Mouse (Mus musculus): Measurements from ENCODE around the gene Rras2.
A peak's percentile ranks its signal among the peaks of the same experiment; 100 is the strongest.

The Rras2 gene

DNA sequence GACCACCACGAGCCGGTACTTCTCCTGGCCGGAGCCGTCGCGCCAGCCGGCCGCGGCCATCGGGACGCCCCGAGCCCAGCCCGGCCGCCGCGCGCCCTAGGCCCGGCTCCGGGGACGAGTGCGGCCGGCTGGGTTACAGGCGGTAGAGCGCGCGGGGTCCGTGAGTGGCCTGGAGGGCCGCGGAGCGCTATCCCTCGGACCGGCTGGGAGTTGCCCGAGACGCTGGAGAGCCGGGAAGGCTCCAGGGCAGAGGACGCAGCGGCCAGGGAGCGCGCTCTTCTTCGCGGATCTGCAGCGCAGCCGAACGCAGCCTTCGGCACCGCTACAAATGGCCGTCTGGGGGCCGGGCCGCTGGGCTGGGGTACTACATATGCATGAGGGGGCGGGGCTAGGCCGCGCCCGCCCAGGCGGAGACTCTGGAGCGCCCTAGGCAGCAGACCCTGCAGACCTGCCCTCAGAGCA lies at the start of gene Rras2:
TSS of gene Rras2 (minus strand) at position 338 of the 462 bp plus-strand sequence.
- peak; percentile 89 for DNase-seq

DNA sequence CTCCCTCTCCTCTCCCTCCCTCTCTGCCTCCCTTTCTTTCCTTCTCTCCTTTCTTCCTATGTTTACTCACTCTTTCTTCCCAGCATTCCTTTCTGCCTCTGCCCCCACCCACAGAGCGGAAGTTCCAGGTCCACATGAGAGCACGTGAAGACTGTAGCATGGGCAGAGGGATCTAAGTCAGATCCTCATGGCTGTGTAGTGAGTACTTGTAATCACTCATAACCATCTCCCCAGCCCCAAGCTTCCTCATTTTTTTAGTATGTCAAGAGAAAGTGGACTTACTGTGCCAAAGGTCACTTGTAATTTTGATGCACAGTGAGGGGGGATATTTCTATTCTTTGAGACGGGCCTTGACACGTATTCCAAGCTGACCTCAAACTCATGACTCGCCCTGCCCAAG lies 45.4 kb upstream of the Rras2 start:
- no peak for DNase-seq

DNA sequence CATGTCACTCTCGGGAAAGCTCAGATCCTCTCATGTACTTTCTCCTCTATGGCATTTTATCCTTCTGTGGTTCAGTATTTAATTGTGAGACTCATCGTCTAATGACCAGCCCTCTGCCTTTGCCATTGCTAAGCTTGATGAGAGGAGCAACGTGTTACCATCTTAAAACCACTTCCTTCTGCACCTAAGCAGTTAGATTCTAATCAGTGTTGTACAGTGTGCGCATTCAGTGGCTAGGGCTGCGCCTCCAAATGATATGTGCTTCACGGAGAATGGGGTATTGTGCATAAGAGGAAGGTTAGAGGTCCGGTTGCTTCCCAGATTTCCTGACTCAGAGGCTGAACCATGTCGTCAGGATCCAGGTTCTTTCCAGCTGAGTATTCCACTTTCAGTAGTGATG lies 43.5 kb upstream of the Rras2 start:
- peak; percentile 46 for DNase-seq

DNA sequence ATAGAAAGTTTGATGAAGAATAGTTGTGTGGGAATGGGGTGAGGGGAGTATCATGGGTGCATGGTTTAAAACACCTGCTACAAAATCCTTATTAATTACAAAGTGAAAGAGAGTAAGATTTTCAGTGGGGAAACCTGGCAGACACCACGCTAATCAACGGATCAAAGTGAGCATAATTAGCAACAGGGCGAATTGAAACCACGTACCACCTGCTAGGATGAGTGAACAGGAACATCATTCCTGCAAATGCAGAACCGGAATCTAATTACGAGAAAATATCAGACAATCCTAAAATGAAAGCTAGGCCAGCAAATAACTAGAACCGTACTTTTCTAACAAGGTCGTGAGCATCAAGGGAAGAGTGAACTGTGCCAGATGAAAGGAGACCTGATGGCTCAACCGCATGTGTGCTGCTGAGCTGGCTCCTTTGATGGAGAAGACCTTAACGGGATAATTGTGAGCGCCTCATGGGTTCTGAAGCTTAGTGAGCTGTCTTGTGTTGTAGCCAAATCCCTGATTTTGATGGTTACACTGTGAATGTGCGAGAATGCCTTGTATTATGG lies 40.2 kb upstream of the Rras2 start:
- DNase-seq = peak; percentile 16

DNA sequence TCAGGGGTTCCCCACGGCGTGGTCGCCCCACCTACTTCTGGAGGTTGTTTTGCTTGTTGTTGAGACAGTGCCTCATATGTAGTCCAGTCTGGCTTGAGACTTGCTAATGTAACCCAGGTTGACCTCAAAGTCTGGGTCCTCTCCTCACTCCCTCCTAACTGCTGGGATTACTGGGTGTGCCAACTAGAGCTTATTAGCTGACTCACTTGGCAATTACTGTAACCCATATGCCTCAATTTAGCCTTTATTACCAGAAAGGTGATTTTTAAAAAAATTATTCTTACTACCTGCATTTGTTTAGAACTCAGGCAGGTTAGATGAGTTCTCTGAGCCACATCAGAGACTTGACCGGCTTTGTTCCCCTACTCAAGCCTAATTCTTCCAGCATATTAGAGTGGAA lies 38.8 kb upstream of the Rras2 start:
- DNase-seq = no peak

DNA sequence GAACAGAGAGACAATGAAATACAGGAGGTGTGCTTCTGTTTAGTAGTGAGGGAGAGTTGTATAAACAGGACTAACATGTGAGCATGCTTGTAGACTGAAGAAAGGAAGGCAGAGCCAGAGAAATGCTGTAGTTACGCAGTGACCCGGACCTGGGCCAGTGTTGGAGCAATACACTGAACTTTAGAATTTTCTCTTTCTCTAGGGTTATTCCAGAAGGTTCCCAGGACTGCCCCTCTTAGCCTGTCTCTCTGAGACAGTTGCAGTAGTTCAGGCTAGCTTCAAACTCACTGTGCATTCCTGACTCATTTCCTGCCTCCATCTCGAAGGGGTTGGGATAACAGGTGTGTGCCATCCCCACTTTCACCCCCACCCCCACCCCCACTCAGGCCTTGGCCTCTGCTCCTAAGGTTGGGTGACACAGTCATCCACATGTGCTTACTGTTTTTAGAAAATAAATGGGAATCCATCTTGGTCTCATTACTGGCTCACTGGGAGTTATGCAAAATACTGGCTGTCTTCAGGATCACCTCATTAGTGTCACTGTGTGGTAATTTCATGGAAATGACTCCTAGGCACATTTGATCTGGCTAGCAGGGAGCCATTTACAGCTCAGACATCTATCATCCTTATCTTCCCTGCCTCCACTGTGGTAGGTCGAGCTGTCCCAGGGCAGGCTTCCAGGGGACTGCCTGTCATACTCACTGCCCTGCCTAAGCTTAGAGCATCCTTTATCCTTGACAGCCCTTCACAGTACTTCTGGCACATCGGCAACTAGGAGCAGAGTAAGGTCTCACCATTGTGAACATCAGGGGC lies 37.7 kb upstream of the Rras2 start:
- DNase-seq = no peak

DNA sequence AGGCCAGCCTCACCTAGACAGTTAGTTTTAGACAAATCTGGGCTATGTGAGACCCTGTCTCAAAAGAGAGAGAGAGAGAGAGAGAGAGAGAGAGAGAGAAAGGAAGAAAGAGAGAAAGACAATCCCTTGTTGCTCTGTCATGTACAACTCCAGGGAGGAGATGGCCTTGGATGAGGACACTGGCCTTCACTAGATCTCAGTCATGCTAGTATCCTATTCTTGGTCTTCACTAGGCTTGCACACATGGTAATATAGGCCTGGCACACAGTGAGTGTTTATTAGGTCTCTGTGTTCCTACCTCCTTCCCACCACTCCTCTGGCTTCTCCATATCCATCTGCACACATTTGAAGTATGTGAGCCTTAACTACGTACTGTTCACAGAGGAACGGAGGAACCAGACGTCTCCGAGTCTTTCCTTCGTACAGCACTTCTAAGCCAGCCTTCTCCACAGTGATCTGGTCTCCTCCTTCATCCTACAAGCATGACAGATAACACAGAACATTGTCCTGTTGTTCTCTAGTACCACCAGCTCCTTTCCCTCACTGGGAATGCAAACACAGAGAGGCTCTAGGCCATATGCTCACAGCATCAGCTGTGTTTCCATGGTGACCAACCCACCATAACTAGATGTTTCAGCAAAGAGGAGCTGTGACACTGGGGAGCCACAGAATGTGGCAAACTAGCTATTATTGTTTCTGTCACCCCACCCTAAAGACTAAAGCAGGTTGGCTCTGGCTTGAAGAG lies 33.6 kb upstream of the Rras2 start:
- no peak for DNase-seq

DNA sequence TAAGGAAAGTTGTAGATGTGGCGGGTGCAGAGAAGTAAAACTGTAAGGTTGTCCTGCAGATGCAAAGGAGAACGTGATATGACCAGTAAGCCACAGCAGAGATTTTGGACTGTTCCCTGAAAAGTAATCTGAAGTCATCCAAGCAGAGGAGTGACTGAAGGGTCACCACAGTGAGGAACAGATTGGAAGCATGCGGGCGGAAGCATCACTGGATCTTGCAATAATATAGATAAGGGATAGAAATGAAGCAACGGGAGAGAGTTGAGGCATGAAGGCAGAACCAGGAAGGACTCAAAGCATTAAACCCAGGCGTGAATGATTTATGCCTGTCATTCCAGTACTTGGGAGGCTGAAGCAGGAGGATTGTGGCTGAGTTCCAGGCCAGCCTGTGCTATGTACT lies 32.0 kb upstream of the Rras2 start:
- DNase-seq = no peak

DNA sequence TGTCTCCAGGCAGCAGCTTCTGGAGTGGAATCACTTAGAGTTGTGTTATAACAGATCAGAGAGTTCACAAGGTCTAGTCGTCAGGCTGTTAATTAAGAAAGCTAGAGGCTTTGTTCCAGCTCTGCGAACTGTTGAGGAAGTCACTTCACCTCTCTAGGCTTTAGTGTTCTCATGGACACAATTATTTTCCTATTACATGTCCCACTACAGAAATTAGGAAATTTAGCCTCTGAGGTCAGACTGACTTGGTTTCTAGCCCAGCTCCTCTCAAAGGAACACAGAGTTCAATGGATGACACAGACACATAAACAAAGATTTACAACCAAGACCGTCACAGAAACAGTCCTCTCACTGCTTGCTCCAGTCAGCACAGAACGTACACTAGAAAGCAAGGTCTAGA lies 31.6 kb upstream of the Rras2 start:
- DNase-seq = no peak

DNA sequence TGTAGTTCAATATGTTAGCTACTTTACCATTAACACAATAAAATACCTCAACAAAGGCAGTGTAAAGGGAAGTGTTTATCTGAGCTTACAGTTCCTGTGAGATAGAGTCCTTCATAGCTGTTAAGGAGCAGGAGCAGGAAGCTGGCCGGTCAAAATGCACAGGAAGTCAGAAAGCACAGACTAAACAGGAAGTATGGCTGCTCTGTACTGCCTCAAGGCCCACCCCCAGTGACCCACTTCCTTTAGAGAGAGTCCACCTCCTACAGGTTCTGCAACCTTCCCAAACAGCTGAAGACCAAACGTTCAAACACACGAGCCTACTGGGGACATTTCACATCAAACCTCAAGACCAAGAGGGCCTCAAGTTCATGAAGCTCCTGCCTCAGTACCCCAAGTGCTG lies 28.3 kb upstream of the Rras2 start:
- peak; percentile 16 for DNase-seq

DNA sequence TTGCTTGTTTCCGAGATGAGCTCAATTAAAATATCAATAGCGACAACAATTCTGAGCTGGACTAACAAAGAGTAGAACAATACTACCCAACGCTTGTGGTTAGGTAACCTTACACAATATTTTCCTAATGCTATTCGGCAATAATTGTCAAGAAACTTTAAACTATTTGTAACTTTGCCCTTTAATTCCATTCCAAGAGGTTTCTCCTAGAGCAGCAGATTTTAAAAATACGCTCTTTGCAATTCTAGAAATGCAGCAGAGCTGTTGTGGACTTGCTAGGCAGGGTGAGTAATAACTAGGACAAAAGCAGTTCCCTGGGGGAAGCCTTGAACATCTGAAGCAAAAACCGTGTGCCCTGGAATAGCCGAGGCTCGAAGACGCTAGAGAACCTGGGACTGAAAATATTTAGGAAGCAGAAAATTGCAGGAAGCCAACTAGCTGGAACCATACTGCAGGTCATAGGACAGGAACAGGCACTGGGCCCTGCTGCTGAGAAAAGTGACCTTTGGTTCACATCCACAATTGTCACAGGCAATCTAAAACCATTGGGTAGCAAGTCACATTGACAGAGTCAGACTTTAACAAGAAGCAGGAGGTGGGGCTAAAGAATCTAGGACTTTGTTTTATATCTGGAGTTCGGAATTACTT lies 24.7 kb upstream of the Rras2 start:
- no peak for DNase-seq

DNA sequence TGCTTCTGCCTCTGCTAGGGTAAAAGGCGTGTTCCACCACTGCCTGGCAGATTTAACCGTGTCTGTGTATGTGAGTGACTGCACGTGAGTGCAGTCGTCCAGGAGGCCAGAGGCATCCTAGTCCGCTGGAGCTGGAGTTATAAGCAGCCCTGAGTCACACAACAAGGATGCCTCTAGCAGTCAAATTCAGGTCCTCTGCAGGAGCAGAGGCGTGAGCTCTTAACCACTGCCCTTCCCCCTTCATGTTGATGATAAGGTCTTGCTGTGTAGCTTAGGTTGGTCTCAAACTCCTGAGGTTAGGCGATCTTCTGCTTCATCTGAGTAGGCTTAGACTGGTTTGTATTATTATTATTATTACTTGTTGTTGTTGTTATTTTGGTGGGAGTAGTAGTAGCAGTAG lies 22.4 kb upstream of the Rras2 start:
- peak; percentile 13 for DNase-seq

DNA sequence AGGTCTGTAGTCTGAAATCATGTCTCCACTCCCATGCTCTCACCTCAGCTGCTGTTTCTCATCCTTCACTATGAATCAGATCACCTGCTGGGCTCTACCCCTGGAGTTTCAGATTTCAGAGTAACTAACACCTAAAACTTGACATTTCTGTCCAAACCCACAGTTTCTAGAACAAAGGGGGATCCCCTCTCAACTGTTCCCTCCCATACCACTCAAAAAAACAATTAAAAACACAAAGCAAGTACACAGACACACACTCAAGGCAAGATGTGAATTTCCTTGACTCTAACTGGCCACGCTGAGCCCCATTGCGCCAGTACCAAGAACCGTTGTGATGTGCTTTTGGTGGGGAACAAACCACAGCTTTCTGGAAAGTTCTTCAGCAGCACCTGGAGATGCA lies 21.8 kb upstream of the Rras2 start:
- DNase-seq = peak; percentile 17

DNA sequence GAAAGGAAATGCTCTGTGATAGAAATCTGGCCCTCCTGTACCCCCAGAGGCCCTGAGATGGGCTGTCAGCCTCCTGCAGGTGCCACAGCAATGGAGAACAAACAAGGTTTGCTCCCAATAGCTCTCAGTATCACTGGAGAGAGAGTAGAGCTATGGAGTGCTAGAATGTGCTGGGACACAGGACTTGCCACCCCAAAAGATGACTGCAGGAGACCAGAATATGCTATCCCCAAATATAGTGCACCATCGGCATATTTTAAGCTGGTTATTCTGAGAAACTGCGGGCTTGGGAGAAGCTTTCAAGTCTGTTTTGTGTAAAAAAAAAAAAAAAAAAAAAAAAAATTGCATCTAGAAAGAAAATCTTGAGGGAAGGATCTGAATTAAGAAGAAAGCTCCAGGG lies 20.7 kb upstream of the Rras2 start:
- DNase-seq = peak; percentile 19

DNA sequence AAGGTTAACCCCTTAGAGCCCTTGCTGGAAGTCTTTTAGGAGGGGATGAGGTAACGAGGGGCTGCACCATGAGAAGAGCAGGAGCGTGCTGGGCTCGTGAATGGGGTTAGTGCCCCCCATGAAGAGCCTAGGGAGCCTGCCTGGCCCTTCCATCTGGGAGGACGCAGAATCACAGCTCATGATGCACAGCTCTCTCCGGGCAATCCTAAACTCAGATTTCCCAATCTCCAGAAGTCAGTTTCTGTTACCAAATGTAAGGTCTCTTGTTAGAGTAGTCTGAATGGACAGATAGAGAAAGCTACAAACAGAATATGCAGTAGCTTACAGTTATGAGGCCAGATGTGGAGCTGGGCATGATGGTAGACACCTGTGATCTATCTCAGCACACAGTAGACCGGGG lies 17.6 kb upstream of the Rras2 start:
- DNase-seq = no peak

DNA sequence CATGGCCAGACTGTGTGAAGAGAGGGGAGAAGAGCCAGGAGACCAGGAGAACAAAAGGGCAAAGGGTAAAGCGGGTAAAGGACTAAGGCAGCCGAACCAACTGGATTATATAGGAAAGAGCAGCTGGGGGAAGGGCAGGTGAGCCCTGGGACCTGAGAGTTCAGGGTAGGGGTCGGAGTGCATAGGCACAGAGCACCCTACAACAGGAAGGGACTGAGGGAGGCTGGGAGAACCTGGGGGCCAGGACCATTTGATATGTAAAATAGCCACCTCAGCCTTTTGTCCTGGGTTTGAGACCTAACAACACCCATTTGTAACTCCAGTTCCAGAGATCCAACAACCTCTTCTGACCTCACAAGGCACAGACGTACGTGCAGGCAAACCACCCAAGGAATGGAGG lies 16.4 kb upstream of the Rras2 start:
- no peak for DNase-seq

DNA sequence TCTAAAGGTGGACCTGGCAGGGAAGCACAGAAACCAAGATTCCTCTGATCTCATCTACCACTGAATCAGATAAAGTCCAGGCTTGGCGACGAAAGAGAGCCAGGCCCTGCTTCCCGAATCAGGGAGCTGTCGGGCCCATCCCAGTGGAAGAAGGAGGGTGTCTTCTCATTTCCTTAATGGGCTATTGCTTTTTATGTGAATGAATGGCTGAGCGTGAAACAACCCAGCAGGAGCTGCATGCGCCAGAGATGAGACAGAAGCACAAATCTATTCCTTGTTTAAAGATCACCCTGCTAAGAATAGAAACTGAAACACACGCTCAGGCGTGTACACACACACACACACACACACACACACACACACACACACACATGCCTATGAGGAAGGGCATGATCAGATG lies 14.7 kb upstream of the Rras2 start:
- DNase-seq = no peak

DNA sequence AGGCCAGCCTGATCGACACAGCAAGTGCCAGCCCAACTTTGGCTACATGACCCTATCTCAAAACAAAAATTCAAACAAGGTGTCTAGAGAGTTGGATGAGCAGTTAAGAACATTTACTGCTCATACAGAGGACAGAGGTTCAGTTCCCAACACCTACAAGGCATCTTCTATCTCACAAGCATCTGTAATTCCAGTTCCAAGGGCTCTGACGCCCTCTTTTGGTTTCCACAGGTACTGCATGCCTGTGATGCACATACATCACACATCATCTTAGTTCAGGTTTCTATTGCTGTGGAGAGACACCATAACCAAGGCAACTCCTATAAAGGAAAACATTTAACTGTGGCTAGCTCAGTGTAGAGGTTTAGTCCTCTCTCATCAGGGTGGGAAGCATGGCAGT lies 11.7 kb upstream of the Rras2 start:
- DNase-seq = no peak

DNA sequence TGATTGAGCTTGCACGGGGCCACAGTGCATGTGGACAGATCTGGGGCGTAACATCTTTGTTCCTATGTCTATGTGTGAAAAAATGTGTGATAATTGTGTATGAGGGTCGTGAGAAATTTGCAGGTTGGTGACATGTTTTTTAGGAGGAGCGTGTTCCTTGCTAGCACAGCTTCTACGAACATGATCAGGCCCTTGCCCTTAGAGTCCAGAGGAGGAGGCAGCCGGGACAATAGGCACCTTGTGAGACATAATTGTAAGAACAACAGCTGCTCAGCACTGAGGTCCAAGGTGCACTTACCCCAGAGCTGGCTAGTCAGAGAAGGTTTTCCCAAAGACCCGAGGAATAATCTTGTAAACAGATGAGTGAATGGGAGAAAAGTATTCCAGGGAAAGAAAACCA lies 599 bp upstream of the Rras2 start:
- DNase-seq = no peak

DNA sequence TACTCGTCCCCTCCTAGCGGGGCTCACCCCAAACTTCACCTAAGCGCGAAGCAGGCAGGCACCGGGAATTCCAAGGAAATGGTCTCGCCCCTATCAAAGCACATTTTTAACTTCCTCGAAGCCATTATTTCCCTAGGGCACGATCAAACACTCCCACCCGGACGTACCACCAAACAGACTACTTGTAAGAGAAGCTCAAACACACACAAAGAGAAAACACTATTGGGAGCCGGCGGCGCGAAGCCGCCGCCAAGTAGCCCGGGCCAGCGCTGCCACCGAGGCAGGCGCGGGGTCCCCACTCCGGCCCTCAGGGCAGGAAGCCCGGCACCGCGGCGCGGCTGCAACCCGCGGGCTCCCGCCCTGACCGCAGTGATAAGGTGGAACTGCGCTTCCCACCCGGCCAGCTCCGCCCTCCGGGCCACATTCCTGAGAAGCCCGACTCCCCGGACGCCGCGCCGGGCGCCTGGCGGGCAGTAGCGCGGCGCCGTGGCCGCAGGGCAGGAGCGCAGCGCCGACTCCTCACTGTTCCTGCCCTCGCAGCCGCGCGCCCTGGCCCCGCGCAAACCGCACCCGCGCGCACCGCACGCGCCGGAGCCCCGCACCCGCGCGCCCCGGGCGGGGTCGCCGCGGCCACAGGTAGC lies 750 bp downstream of the Rras2 start:
- DNase-seq = peak; percentile 54

DNA sequence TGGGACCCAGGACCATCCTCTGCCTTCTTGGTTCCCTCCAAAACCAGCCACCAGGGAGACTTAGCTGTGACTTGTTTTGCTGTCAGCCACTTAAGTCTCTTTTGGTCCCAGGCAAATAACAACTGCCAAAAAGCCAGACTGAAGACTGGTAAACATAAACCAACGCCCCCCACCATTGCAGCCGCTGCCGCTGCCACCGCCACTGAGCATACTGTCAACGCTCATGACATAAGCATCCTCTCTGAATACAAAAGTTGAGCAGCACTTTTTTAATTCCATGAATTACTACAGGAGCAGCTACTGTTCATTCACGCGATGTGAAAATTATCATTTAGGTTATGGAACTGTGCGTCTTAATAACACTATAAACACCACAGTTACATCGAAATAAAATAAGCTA lies 1.6 kb downstream of the Rras2 start:
- peak; percentile 30 for DNase-seq

DNA sequence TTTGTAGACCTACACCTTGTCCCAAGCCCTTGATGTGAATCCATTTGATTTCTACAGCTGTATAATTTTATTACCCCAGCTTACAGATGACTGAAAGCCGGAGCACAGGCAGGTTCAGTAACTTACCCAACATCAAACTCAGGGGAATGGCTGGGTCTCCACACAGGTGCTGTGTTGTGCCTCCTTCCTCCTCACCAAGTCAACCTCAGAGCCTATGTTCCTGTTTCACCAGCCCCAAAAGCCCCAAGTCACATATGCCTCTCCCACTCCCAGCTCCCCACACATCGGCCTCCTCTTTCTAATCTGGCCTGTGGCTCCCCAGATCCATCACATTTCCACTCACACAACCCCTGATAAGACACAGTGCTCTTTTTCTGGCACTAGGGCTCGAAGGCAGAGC lies 2.6 kb downstream of the Rras2 start:
- peak; percentile 48 for DNase-seq

DNA sequence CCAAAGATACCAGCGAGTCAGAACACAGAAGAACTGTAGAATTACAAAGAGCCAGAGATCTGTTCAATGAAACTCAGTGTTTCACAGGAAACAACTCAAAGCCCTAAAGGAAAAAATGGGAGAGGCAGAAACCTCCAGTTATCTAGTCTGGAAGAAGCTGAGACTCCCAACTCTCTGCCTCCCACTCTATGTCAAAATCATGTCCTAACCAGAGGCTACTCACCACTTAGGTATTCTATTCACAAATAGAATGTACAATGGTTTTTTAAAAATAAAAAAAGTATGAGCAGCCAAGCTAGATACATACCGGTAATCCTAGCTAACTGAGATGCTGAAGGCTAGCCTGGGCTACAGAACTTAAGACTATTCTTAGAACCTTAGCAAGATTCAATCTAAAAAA lies 3.3 kb downstream of the Rras2 start:
- DNase-seq = no peak
